Mouse (Mus musculus): Measurements from ENCODE around the gene Slc9a9. TPM values are rescaled to one million over a fixed set of nuclear protein-coding genes. Genes with fewer than 3 reads are reported as not detected.

Slc9a9 gene
- polyA plus RNA-seq, 1 experiment: 6.5 TPM

DNA sequence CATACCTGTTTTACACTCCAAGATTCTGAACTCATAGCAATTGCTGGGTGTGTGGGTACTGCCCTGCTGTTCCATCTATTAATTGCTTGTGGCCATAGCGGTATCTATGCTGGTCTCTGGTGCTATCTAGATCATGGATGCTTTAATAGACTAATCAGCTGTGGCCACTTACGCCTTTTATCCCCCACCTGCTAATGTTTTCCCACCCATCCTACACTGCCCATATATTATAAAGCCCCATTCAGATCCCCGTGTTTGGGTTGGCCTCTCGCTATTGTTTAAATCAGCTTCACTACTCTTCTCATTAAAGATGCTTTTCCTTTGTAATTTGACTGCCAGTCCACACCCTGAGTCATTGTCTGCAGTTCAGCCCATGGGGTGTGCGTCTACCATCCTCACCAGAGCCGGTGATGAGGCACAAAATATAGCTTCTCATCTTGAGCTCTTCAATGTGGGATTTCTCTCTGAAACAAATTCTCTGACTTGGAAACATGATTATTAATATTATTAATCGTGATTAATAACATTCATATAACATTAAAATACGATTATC lies 168.8 kb downstream of the Slc9a9 start:
- WGBS: 84% methylated on average over 8 of the region's 8 CpGs
- TF ChIP-seq CTCF (IDR thresholded peaks at IDR 0.05; ENCODE audit: control insufficient read depth, insufficient read depth, low read length) (no peak), POLR2A (IDR thresholded peaks at IDR 0.05; ENCODE audit: borderline replicate concordance, control insufficient read depth, low read depth, low read length) (no peak)
- Histone ChIP-seq H3K4me1 (ENCODE audit: control insufficient read depth, insufficient read depth, low read length) (no peaks in the 10 kb centered on the region), H3K27ac (ENCODE audit: control insufficient read depth, insufficient read depth, low read depth, low read length, poor library complexity) (no peak overlapping the region), H3K4me3 (replicated peaks; ENCODE audit: control insufficient read depth, low read depth, low read length) (no peak overlapping the region)

DNA sequence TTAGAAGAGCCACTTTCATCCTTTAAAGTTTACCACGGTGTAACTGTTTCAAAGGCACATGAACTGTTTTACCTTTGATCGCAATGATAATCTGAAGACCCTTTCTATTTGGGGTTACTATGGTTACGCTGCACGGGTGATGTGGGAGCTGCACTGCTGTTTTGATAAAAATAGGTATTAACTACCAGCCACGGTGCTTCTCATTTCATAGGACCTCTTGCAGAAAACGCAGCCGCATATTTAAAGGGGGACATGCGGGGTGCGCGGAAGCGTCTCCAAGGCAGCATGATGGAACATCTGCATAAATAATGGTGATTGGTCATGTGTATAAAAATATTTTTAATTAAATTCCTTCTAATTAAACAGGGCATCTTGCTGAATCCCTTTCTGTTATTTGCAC lies 169.5 kb downstream of the Slc9a9 start:
- H3K4me1 ChIP-seq (ENCODE audit: control insufficient read depth, insufficient read depth, low read length): no peaks in the 10 kb centered on the region
- whole genome bisulfite sequencing: 89% methylated on average over 11 of the region's 11 CpGs
- TF ChIP-seq POLR2A (IDR thresholded peaks at IDR 0.05; ENCODE audit: borderline replicate concordance, control insufficient read depth, low read depth, low read length) (no peak), CTCF (IDR thresholded peaks at IDR 0.05; ENCODE audit: control insufficient read depth, insufficient read depth, low read length) (no peak)
- H3K4me3 ChIP-seq (replicated peaks; ENCODE audit: control insufficient read depth, low read depth, low read length): no peak overlapping the region
- no peak overlapping the region for H3K27ac ChIP-seq (ENCODE audit: control insufficient read depth, insufficient read depth, low read depth, low read length, poor library complexity)

DNA sequence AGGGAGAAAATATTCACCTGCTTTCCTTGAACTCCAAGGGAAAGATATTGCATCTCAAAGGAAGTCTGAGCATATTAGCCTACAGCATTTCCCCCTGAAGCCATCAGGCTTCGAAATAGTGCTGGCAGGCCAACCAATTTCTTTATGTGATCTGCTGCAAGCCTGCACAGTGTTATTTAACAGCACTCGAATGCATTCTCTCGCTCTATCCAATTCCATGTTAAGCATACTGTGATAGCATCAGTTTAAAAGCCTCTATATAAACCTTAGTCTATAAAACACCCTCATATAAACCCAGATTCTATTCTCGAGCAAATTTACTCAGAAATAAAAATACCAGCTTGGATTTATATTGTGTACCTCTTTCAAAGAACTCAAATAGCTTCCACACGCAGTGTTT lies 170.7 kb downstream of the Slc9a9 start:
- H3K27ac ChIP-seq (ENCODE audit: control insufficient read depth, insufficient read depth, low read depth, low read length, poor library complexity): no peak overlapping the region
- TF ChIP-seq POLR2A (IDR thresholded peaks at IDR 0.05; ENCODE audit: borderline replicate concordance, control insufficient read depth, low read depth, low read length): no peak
- no peak for TF ChIP-seq CTCF (IDR thresholded peaks at IDR 0.05; ENCODE audit: control insufficient read depth, insufficient read depth, low read length)
- H3K4me1 ChIP-seq (ENCODE audit: control insufficient read depth, insufficient read depth, low read length): no peaks in the 10 kb centered on the region
- no peak overlapping the region for H3K4me3 ChIP-seq (replicated peaks; ENCODE audit: control insufficient read depth, low read depth, low read length)
- WGBS: 73% methylated on average over 5 of the region's 5 CpGs

DNA sequence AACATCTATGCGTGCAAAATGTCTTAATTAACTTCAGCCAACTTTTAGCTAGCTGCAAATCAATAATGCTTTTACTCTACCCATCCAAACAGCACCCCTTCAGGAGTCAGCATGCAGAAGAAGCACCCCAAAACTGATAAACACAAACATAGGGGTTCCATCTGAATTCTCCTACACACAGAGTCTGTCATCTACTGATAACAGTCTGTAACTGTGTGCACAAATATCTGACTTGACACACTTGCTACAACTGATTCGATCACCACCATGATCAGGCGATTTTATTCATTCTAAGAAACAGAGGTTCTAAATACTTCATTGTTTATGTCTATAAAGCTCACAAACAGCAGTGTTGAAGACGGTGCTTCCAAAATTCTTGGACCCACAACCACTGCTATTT lies 171.3 kb downstream of the Slc9a9 start:
- TF ChIP-seq CTCF (IDR thresholded peaks at IDR 0.05; ENCODE audit: control insufficient read depth, insufficient read depth, low read length): no peak
- TF ChIP-seq POLR2A (IDR thresholded peaks at IDR 0.05; ENCODE audit: borderline replicate concordance, control insufficient read depth, low read depth, low read length): no peak
- WGBS: 72% methylated on average over 4 of the region's 4 CpGs
- Histone ChIP-seq H3K4me1 (ENCODE audit: control insufficient read depth, insufficient read depth, low read length) (no peaks in the 10 kb centered on the region), H3K4me3 (replicated peaks; ENCODE audit: control insufficient read depth, low read depth, low read length) (no peak overlapping the region), H3K27ac (ENCODE audit: control insufficient read depth, insufficient read depth, low read depth, low read length, poor library complexity) (no peak overlapping the region)

DNA sequence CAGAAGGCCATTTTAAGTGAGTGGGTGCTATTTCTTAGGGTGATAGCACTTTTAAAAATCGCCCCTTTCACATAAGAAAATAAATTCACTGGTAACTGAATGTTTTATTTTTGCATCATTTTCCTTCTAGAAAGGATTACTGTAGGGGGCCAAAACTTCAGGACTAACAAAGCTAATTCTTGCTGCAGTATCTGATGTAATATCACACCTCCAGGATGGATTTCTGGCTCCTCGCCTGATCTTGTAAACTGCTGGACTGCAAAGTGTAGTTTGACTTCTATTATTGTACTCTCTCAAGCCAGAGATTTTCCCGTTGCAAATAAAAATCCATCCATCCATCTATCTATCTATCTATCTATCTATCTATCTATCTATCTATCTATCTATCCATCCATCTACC lies 174.5 kb downstream of the Slc9a9 start:
- no peaks in the 10 kb centered on the region for H3K4me1 ChIP-seq (ENCODE audit: control insufficient read depth, insufficient read depth, low read length)
- TF ChIP-seq POLR2A (IDR thresholded peaks at IDR 0.05; ENCODE audit: borderline replicate concordance, control insufficient read depth, low read depth, low read length): no peak
- no peak overlapping the region for H3K27ac ChIP-seq (ENCODE audit: control insufficient read depth, insufficient read depth, low read depth, low read length, poor library complexity)
- no peak overlapping the region for H3K4me3 ChIP-seq (replicated peaks; ENCODE audit: control insufficient read depth, low read depth, low read length)
- 72% methylated on average over 3 of the region's 3 CpGs for WGBS

DNA sequence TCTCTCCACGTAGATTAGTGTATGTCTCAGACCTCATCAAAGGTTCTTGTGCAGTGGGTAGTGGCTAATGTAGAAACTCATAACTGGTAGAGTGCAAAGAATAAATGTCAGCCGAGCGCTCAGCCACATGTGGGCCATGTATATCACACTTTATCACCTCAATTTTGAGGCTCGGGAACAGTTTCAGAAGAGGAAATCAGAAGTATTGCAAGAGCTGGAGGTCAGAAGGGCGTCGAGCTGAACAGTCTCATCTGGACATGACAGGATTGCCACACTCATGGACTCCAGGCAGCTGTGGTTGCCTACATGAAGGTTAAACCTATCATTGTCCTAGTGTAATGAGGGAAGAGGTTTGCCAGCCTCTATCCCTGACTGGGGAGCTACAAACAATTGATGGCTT lies 177.9 kb downstream of the Slc9a9 start:
- TF ChIP-seq CTCF (IDR thresholded peaks at IDR 0.05; ENCODE audit: control insufficient read depth, insufficient read depth, low read length) (no peak), POLR2A (IDR thresholded peaks at IDR 0.05; ENCODE audit: borderline replicate concordance, control insufficient read depth, low read depth, low read length) (no peak)
- Histone ChIP-seq H3K4me3 (replicated peaks; ENCODE audit: control insufficient read depth, low read depth, low read length) (no peak overlapping the region), H3K4me1 (ENCODE audit: control insufficient read depth, insufficient read depth, low read length) (no peaks in the 10 kb centered on the region), H3K27ac (ENCODE audit: control insufficient read depth, insufficient read depth, low read depth, low read length, poor library complexity) (no peak overlapping the region)
- 78% methylated on average over 6 of the region's 6 CpGs for WGBS

DNA sequence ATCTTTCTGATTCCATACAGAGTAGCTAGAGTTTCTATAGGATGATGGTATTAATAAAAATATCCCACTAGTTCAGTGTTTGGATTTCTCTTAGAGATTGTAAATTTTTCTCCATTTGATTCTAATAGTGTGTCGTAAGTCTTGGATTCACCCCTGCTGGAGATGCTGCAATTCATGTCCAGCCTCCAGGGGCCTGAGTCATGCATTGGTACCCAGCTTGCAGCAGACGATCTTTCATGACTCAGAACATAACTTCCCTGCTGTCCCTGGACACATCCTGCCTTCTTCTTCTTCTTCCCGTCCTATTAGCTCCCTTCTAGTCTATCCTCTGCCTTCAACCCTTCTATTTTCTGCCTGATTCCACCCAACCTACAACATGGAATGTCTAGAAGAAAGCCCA lies 181.8 kb downstream of the Slc9a9 start:
- no peak overlapping the region for H3K27ac ChIP-seq (ENCODE audit: control insufficient read depth, insufficient read depth, low read depth, low read length, poor library complexity)
- no peak overlapping the region for H3K4me3 ChIP-seq (replicated peaks; ENCODE audit: control insufficient read depth, low read depth, low read length)
- 72% methylated on average over 3 of the region's 3 CpGs for WGBS
- H3K4me1 ChIP-seq (ENCODE audit: control insufficient read depth, insufficient read depth, low read length): no peaks in the 10 kb centered on the region
- TF ChIP-seq POLR2A (IDR thresholded peaks at IDR 0.05; ENCODE audit: borderline replicate concordance, control insufficient read depth, low read depth, low read length) (no peak), CTCF (IDR thresholded peaks at IDR 0.05; ENCODE audit: control insufficient read depth, insufficient read depth, low read length) (no peak)

DNA sequence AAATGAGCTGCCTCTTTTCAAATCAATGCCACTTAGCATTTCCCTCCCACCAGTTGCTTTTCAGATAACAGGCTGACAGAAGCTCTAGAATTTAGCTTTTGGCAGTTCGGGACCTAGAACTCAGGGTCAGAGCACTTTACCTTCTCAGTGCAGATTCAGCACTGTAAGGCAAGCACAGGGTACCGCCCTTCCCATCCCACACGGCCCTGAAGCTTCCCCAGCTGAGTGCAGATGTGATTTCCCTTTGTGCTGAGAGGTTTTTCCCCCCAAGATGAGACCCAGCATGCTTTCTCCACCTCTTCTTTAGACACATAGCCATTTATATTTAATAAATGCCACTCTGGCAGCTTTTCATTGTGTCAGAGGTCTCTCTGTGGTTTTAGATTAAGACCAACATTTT lies 186.4 kb downstream of the Slc9a9 start:
- WGBS: 64% methylated on average over 3 of the region's 3 CpGs
- TF ChIP-seq POLR2A (IDR thresholded peaks at IDR 0.05; ENCODE audit: borderline replicate concordance, control insufficient read depth, low read depth, low read length) (no peak), CTCF (IDR thresholded peaks at IDR 0.05; ENCODE audit: control insufficient read depth, insufficient read depth, low read length) (no peak)
- no peaks in the 10 kb centered on the region for H3K4me1 ChIP-seq (ENCODE audit: control insufficient read depth, insufficient read depth, low read length)
- no peak overlapping the region for H3K4me3 ChIP-seq (replicated peaks; ENCODE audit: control insufficient read depth, low read depth, low read length)
- H3K27ac ChIP-seq (ENCODE audit: control insufficient read depth, insufficient read depth, low read depth, low read length, poor library complexity): no peak overlapping the region

DNA sequence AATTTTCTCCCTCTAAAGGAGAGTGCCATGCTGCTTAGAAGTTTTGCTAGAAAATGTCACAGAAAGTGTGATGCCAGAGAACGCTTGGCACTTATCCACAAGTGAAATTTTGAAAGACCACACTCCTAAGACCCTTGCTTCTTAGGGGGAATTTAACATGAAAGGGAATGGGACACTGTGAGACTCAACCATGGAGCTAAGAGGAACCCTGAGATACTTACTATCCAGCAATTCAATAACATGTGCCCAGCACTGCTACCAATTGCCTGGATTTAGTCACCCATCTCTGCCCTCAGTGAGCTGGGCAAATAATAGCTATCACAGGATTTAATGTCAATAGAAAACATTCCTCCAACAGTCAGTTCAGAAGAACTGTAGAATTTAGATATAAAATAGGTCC lies 198.8 kb downstream of the Slc9a9 start:
- Histone ChIP-seq H3K27ac (ENCODE audit: control insufficient read depth, insufficient read depth, low read depth, low read length, poor library complexity) (no peak overlapping the region), H3K4me1 (ENCODE audit: control insufficient read depth, insufficient read depth, low read length) (no peaks in the 10 kb centered on the region), H3K4me3 (replicated peaks; ENCODE audit: control insufficient read depth, low read depth, low read length) (no peak overlapping the region)
- 74% methylated on average over 1 of the region's 1 CpGs for WGBS
- TF ChIP-seq CTCF (IDR thresholded peaks at IDR 0.05; ENCODE audit: control insufficient read depth, insufficient read depth, low read length): no peak
- TF ChIP-seq POLR2A (IDR thresholded peaks at IDR 0.05; ENCODE audit: borderline replicate concordance, control insufficient read depth, low read depth, low read length): no peak

All from bone marrow, adult 2 months (tissue).